Mouse (Mus musculus) heart, postnatal 14 days (tissue): Measurements from ENCODE around the gene Tfec. TPM values are rescaled to one million over a fixed set of nuclear protein-coding genes. Genes with fewer than 3 reads are reported as not detected.

Source experiments
- DNase-seq, 2 experiments: peaks; one replicate each; pipeline ENCODE4 v3.0.0; 2021 to 2022
- intact Hi-C: fragments of 180-260 bp; cut with DNase I; formaldehyde crosslinking; loops from one replicate; pipeline ENCODE4 v1.15.1; 2025
- long read RNA-seq, 2 experiments: library from polyadenylated mRNA; stranded (forward); transcript quantifications; one replicate each; pipeline ENCODE4 v2.0.0; 2021
- total RNA-seq, 2 experiments: library from RNA; stranded (reverse); gene quantifications; 2 replicates each; pipeline ENCODE4 v1.2.3; 2021

Tfec gene
- total RNA-seq = under 1 TPM; 0.27 to 0.57 TPM
- long read RNA-seq, experiment 1, partial matches to known transcripts = 0 of 1 reads
- long read RNA-seq, experiment 1, other reads (novel, unspliced or antisense) = 0 of 1 reads
- long read RNA-seq, experiment 2, partial matches to known transcripts = 0 of 1 reads
- long read RNA-seq, experiment 2, other reads (novel, unspliced or antisense) = 0 of 1 reads

- no peak for DNase-seq
- intact Hi-C loops = no loop called here
Observed at GRCm38 (mm10) chr6:16898251-16898862, at the start of gene Tfec. TSS of gene Tfec (minus strand) at chr6:16898441.

- DNase-seq = no peak
- intact Hi-C loops = no loop called here
Observed at GRCm38 (mm10) chr6:16947837-16948236, 49.6 kb upstream of the Tfec start.

DNA sequence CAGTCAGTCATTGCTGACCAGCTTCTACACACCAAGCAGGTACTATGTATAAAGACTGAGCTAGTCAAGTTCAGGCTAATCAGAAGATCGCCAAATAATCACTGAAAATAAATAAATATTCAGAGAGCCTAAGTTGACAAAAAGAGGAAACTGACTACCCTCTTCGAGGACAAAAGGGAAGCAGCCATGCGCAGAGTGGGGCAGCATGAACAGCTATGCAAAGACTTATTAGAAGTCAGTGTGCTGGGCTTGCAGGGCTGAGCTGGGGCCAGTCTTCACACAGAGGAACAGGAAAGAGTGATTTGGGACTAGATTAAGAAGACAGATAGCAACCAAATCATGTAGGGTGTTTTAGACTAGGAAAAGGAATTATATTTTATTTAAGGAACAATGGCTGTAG is 45.3 kb upstream of the Tfec start:
- no peak for DNase-seq

GRCm38 (mm10) chr6:16942433-16942832 is 44.2 kb upstream of the Tfec start:
- DNase-seq = no peak
- intact Hi-C loops = no loop called here

More for the DNA sequence above, 45.3 kb upstream of the Tfec start:
- intact Hi-C loops = no loop called here

- no peak for DNase-seq
- intact Hi-C loops = no loop called here
Observed at GRCm38 (mm10) chr6:16931059-16931458, 32.8 kb upstream of the Tfec start.

DNA sequence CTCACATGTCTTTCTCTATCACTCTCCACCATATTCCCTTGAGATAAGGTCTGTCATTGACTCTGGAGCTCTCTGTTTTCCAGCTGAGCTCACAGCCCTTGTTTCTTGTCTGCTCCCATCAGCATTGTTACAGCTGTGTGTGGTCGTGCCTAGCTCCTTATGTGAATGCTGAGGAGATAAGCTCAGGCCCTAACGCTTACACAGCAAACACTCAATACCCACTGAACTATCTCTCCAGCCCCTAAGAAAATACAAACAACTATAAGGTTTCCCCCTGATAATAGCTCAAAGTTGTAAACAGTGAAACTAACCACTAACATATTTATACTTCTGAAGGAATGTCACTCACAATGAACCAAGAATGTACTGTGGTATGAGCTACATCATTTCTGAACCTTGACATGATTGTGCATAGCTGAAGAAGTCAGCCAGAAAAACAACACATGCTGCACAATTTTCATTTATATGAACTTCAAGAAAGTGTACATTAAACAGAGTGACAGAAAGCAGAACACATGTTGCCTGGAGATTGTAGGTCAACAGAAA is 21.9 kb upstream of the Tfec start:
- intact Hi-C loops = no loop called here
- no peak for DNase-seq

DNA sequence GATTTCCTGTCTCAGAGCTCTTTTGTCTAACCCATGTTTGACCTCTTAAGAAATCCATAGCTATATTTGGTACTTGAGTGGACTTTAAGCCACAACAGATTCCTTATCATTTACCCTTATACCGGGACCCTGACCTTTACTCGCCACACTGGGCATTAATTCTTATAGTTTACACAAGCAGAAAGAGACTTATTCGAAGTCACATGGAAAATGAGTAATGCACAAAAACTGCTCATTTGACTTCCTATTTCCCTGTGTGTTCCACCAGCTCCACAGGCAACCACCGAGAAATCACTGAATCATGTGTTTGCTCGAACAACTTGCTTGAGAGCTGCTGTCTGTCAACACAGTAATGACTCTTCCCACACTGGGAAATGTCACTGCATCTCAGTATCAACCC is 6.4 kb downstream of the Tfec start:
- DNase-seq = no peak
- intact Hi-C loops = no loop called here

GRCm38 (mm10) chr6:16883537-16884307 is 14.5 kb downstream of the Tfec start:
- intact Hi-C loops = no loop called here
- DNase-seq = no peak

DNA sequence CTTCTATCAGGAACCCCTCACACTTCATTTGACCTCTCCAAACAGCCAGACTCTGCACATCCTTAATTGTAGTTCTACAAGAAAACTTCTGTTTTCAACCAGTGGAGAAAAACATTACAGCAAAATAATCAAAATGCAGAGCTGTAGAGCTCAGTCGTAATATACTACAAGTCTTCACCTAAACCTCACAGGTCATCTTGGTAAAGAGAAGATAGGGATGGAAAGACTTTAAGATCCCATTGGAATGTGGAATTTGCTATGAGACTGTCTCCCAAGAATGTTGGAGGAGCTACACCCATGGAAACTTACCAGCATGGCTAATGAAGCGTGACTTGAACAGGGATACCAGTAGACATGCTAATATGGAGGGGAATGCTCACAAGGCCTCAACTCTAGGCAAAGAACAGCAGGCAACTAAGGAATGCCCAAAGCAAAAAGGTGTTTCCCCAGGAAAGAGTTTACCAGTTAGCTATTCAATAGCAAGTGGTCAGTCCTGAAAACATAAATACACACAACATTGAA is 24.2 kb downstream of the Tfec start:
- no peak for DNase-seq
- intact Hi-C loops = no loop called here

DNA sequence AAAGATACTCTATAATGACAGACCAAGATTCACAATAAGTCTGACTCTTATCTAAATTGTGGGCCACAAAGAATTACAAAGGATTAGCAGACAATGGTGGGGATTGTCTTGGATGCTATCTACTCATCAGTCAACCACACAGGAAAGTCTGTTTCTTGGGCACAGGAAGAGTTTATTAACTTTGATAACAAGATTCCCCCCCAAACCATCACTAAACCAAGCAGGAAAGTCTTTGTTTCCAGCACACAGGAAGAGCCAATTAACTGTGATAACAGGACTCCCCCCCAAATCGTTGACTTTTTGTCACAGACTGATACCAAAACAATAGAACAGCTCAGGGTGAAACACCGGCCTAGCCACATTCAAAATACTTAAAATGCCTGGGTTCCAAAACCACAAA is 28.2 kb downstream of the Tfec start:
- DNase-seq = no peak
- intact Hi-C loops = no loop called here

- intact Hi-C loops = no loop called here
- no peak for DNase-seq
Observed at GRCm38 (mm10) chr6:16868314-16868713, 29.9 kb downstream of the Tfec start.

DNA sequence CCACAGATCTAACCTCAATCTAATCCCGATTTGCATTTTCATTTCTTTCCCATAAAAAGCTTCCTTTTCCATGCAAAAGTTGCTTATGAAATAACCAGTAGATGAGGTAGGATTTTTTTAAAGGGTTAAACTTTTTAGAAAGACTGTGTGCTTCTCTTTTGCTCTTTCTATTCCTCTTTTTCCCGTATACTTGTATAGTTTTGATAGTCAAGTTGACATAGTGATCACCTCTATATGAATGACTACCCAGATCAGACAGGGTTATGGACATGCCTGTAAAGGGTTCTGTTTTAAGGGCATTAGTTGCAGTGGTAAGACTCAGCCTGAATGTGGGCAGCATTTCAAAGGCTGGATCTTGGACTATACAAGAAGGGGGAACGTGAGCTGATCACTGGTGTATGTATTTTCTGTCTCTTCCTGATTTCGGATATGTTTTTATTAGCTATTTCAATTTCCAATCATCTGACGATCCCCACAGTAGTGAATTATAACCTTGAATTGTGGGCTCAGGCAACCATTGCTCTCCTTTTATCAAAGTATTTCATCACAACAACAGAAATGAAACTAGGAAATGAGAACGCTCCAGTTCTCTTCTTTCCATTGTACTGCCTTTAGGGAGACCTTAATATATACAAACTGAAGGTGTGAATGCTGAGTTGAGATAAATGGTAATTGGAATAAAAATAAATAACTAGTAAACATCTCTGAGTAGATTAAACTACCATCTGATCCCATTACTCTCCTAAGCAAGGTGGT is 35.3 kb downstream of the Tfec start:
- intact Hi-C loops = no loop called here
- no peak for DNase-seq

- no peak for DNase-seq
- intact Hi-C loops = no loop called here
Observed at GRCm38 (mm10) chr6:16862050-16862449, 36.2 kb downstream of the Tfec start.

- no peak for DNase-seq
- intact Hi-C loops = no loop called here
Observed at GRCm38 (mm10) chr6:16855879-16856545, 42.2 kb downstream of the Tfec start.

GRCm38 (mm10) chr6:16854977-16855376 is 43.3 kb downstream of the Tfec start:
- intact Hi-C loops = no loop called here
- DNase-seq = no peak

DNA sequence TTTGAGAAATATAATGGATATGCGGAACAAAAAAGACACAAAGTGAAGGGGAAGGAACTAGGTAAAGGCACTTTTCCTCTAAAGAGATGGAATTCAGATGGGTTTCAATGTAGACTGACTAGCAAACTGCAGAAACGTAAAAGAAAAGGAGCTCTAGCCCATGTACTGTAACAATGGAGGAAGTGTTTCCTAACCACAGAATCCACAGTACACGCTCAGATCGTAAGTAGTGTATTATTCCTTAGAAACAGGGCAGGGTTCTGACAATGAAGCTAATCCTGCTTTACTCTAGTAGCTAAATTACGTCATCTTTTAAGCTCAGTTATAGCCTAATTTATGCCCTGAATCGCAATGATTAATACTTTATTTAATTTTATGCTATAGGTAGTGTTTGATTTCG is 51.7 kb downstream of the Tfec start:
- no peak for DNase-seq
- intact Hi-C loops = no loop called here

DNA sequence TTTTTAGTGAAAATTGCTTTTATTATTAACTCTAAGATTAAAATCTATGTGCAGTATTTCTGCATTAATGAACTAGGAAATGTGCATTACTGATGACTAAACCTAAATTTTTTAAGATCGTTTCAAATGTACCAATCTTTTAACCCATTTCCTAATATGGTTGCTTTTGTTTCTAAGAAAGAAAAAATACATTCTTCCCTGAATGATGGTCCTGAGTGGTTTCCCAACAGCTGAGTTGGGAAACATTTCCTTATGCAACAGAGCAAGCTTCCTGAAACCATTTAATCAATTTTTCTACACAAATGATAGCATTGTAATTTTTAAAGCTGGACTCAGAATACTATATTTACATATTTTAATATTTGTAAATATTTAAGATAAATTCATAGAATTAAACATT is 62.6 kb downstream of the Tfec start:
- intact Hi-C loops = no loop called here
- DNase-seq = no peak

- intact Hi-C loops = no loop called here
- DNase-seq = no peak
Observed at GRCm38 (mm10) chr6:16828304-16828703, 69.9 kb downstream of the Tfec start.

DNA sequence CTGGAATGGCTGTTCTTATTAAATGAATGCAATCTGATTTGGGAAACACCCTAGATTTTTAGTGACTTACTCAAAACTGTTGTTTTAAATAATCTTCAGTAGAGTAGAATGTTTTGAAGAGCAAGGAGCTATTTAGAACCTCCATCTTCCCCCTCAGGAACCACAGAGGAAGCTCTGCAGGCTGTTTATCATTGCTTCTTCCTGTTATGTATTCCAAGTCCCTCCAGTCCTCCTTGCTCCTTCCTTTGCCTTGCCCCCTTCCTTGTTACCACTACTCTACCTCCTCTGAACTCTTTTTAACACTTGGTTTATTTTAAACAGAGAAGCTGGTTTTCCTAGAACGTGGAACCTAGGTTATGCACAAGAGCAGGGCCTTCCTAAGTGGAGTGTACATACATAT is 76.3 kb downstream of the Tfec start:
- intact Hi-C loops = no loop called here
- DNase-seq = no peak

- no peak for DNase-seq
- intact Hi-C loops = no loop called here
Observed at GRCm38 (mm10) chr6:16806302-16806701, 91.9 kb downstream of the Tfec start.
